Mouse (Mus musculus): ENCODE results near the gene Cd80. TPM values are rescaled to one million over a fixed set of nuclear protein-coding genes. Genes with fewer than 3 reads are reported as not detected.
"Not testable (repeated sequence)": the region's sequence is repeated elsewhere in the genome, so short reads cannot be mapped to it uniquely, and the experiment has no call there.

Gene Cd80
- total RNA-seq, 2 experiments from 2014 or later: not detected

DNA sequence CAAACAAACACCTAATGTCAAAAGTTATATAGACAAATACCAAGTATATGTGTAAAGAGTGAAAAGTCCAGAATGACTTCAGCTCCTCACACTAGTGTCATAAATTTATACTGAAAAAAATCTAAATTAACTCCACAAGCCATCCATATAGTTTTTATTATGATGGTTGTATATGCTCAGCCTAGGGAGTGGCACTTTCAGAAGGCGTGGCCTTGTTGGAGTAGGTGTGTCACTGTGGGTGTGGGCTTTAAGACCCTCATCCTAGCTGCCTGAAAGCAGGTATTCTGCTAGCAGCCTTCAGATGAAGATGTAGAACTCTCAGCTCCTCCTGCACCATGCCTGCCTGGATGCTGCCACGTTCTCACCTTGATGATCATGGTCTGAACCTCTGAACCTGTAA is 9.2 kb upstream of the Cd80 start:
- not testable (repeated sequence) for ATAC-seq (replicated peaks; ENCODE audit: low FRiP score, poor library complexity, severe bottlenecking)

DNA sequence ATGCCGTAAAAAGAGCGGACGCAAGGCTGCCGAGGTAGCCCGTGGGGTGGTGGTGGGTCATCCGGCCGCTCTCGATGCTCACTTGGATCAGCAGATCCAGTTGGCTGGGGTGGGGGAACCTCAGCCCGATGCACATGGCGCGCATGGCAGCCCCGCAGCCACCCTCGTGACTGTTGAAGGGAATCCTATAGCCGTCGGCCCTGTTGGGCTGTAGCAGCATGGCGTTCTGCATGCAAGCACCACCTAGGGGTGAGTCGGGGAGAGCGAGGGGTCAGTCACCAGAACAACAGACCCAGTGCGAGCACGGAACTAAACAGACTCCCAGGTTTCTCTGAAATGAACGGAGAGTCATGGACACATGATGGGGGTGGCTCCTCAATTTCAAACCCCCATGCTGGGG is 8.0 kb upstream of the Cd80 start:
- no peak for ATAC-seq (replicated peaks; ENCODE audit: low FRiP score, poor library complexity, severe bottlenecking)

DNA sequence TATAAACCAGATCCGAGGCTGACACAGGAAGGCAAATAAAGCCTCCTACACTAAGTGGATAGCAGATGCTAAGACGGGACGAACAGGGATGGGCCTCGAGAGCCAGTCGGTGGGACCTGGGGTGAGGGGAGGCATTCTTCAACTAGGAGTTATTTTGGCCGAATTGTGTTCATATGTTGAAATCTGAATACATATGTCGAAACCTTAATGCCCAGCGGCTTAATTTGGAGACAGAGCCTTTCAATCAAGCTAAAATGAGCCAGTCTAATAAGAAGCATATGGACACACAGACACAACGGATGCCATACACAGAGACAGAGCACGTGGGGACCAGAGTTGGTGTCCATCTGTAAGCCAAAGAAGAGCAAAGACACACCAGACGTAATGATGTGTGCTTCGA is 6.9 kb upstream of the Cd80 start:
- ATAC-seq (replicated peaks; ENCODE audit: low FRiP score, poor library complexity, severe bottlenecking): no peak

DNA sequence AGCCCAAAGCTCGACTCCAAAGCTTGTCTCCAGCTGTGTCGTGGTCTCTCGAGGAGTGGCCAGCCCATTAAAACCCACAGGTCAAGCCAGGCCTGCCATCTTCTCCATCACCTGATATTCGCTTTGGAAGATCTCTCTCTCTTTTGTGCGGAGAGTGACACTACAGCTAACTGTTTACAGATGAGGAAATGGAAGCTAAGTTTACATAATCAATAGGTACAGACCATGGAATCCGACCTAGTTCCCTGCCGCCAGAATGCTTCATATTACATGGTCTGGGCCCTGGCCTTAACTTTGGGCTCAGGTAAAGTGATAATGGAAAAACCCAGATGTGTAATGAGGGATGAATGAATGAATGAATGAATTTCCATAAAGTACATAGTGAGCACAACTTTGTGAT is 4.7 kb upstream of the Cd80 start:
- no peak for ATAC-seq (replicated peaks; ENCODE audit: low FRiP score, poor library complexity, severe bottlenecking)

DNA sequence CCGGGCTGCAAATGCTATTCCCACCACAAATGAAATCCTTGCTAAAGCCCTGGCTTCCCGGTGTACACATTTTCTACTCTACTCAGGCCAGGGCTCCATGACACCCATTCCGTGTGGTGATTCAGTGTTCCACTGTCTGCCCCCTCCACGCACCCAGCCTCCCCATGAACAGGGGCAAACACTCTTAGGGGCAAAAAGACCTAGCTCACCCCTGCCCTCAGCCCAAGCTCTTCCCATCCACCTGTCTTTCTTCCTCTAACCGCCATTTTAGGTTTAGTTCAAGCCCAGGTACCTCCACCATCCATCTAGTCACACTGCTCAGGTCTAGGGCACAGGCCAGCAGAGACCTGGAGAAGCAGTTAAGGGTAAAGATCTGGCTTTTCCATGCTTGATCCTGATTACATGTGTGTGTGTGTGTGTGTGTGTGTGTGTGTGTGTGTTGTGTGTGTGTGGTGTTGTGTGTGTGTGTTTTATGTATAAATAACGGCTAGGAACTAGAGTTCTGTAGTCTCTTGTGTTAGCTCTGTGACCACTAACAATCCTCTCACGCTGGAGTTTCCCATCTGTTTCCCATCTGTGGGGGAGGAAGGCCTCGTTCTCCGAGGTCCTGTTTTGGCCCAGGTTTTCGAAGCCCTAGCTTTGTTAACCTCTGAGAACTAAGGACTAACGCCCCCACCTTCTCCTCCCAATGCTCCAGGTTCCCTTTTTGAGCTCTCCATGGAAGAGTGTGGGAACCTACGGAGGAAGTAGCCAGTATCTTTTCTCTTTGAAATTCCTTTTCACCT is 3.7 kb upstream of the Cd80 start:
- no peak for ATAC-seq (replicated peaks; ENCODE audit: low FRiP score, poor library complexity, severe bottlenecking)

DNA sequence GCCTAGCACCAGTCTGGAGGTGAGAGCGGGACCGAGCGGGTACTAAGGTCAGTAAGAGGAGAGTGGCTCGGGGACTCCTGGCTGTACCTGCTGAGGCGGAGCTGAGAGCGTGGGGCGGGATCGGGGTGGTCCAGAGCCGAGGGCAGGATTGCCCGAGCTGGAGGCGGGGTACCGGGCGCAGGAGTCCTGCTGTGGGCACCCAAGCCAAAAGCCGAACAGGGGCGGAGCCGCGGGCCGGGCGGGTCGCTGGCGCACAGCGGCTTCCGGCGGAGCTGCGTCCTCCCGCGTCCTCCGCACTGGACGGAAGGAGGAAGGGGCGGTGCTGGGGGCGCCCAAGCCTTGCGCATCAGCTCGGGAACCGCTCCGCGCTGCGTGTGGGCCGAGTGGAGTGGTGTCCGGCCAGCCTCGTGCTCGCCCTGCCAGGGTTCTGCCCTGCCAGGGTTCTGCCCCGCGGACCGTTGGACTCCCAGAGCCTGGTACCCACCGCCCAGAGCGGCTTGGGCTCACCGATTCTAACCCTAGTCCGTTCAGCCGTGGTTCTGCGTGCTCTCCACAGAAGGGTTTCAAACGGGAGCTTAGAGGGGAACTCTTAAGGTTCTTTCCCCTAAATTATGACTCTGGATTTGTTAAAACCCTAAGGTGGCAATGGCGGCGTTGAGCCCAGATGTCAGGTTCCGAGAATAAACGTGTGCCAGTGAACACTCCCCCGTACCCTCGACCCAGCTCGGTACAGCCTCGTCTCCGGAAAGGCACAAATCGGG is 2.7 kb upstream of the Cd80 start, which contains the start of gene Adprh:
Gene Adprh (minus strand): TSS at position 262 of the 761 bp plus-strand sequence.
- ATAC-seq (replicated peaks; ENCODE audit: low FRiP score, poor library complexity, severe bottlenecking): peak; percentile 94

DNA sequence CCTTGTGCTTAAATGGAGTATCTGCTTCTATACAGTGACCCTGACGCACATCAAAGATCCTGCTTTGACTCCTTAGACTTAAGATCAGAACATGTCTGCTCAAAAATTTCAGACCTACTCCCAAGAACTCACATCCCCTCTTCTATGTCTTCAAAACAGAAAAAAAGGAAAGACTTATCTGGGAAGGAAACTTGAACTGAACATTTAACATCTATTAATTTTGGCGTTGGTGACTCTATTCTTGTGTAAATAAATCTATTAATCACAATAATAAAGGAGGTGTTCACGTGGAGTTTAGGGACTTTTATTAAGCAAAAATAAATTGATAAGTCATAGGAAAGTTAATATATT is 2.2 kb upstream of the Cd80 start:
- no peak for ATAC-seq (replicated peaks; ENCODE audit: low FRiP score, poor library complexity, severe bottlenecking)

DNA sequence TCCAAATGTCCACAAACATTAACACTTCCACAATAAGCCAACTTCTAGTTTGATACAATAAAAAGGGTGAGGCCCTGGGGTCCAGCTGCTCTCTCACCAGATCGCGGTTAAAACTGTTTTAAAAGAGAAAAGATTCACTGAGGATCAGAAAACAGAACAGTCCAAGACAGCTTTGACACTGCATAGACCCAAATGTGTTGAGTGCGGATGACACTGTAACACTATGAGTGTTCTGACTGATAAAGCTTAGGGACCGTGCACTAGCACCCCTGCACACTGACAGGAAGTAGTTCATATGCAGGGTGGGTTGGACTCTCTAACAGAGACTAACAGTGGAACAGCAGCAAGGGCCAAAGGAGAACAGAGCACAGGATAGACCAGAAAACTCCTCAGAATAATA is 1.4 kb upstream of the Cd80 start:
- no peak for ATAC-seq (replicated peaks; ENCODE audit: low FRiP score, poor library complexity, severe bottlenecking)

DNA sequence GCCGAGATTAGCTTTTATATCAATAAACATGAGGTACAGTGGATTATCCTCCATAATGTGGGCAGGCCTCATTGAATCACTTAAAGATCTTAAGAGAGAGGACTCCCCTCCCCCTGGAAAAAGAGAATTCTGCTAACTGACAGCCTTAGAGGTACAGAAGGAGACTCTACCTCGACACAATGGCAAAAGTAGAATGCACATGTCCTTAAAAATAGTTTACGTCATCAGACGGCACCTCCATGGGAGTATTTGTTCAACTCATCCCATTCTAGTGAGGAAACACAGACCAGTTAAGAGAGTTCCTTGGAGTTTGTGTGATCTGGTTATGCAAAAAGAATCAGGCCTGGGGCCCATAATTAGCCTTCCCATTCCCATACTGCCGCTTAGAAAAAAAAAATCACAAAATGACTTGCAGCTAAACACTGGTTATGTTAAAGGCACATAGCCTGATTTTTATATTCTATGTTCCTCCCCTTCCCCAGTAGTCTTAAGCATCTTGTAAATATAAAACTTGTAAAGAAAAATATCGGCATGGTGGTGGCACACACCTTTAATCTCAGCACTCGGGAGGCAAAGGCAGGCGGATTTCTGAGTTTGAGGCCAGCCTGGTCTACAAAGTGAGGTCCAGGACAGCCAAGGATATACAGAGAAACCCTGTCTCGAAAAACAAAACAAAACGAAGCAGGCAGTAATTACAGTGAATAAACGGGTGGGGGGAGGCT is 667 bp upstream of the Cd80 start:
- no peak for ATAC-seq (replicated peaks; ENCODE audit: low FRiP score, poor library complexity, severe bottlenecking)

DNA sequence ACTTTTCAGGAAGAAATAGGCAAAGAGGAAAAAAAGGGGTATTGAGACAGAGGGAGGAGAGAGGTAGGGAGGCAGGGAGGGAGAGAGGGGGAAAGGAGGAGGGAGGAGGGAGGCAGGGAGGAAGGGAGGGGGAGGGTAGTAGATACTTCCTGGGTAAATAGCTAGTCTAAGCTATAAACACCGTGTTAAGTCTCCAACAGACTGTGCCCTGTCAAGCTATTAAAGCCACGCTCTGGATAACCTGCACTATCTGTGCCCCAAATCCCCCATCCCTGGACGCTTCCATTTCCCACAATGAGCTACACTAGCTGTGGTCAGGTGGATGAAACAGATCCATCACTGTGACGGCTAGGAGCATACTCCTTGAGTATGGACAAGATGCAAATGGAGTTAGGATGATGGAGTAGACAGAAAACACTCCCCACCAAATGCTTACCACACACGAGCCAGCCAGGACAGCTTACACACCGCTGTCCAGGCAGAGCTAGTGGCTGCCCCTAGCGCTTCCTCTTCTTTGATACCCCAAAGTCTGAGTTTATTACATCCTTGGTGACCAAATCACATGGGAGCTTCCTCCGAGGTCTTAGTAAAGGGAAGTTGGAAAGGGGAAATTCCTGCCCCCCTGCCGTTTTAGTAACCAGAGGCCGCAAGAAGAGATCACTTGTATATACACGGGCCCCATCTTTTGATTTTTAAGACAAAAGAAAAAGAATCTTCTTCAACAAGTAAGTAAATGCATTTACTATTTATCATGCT is 1.6 kb downstream of the Cd80 start:
- no peak for ATAC-seq (replicated peaks; ENCODE audit: low FRiP score, poor library complexity, severe bottlenecking)

DNA sequence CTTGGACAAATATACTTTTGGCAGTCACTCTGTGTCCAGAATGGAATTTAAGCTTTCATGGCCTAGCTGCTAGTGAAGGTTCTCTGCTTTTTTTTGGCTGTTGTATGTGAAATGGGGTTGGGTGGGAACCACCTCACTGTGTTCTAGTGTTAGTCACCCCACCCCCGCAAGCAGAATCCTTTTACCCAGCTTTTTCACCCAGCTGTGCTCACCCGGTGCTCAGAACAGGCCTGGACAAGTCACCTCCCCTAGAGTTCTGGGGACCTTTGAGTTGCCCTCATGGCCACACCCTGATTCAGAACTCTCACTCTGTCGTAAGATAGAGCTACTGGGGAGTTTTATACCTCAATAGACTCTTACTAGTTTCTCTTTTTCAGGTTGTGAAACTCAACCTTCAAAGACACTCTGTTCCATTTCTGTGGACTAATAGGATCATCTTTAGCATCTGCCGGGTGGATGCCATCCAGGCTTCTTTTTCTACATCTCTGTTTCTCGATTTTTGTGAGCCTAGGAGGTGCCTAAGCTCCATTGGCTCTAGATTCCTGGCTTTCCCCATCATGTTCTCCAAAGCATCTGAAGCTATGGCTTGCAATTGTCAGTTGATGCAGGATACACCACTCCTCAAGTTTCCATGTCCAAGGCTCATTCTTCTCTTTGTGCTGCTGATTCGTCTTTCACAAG is 3.4 kb downstream of the Cd80 start:
- ATAC-seq (replicated peaks; ENCODE audit: low FRiP score, poor library complexity, severe bottlenecking): no peak

DNA sequence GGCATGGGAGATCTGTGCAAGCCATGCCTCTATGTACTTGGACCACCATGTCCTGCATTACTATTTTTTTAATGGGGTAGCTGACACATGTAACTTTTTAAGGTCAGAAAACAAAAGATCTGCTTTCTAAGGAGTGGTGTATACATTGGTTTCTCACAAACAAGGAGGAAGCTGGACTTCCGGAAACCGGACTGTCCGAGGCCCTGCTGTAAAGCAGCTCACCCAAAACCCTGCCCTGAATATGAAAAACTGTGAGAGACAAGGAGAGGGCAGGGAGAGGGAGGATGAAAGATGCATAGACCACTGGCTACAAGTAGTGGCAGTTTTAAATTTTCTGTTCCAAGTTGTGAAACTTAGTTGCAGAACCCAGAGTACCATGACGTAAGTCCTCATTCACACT is 4.6 kb downstream of the Cd80 start:
- ATAC-seq (replicated peaks; ENCODE audit: low FRiP score, poor library complexity, severe bottlenecking): no peak

DNA sequence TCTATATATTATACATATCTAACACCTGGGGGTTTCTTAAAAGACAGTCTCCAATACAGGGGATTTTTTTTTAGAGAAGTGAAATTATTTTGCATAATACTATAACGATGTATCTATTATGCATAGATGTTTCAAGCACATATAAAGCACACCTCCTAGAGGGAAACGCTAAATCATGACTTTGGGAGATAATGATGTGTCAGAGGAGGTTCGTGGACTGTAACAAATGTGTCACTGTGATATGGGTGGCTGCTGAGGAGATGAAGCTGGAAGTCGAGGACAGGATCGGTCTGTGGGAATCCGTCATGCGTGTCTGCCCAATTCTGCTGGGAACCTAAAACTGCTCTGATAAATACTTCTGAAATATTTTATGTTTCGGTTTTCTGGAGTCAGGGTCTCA is 6.4 kb downstream of the Cd80 start:
- ATAC-seq (replicated peaks; ENCODE audit: low FRiP score, poor library complexity, severe bottlenecking): no peak

DNA sequence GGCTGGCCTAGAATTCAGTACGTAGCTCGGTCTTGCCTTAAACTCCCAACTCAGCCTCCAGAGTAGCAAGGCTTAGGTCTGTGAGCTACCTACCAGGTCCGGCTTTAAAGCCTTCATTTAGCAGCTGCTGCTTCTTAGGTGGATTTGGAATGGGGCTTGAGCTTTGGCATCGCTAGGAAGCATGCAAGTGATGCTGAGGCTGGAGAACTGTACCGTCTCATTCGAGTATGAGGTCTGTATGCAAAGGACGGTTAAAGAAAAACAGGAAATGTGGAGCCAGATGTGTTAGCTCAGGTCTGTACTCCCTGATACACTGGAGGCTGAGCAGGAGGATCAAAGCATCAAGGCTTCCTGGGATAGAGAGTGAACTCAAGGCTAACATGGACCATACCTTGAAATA is 6.8 kb downstream of the Cd80 start:
- no peak for ATAC-seq (replicated peaks; ENCODE audit: low FRiP score, poor library complexity, severe bottlenecking)

DNA sequence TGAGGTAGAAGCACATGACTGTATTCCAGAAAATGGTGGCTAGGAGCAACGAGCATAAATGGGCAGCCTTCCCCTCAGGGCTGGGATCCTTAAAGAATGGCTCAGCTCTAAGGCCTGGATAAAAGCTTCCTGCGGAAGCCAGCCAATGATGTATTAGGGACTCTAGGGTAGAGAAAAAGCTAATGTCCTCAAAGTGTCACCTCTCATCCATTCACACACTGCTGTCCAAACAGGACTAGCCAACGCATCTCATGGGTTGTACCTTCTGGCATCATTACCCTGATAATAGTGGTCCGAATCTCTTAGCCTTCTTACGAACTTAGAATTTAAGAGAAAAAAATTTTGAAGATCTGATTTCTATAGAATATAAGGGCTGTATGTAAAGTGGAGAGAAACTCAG is 7.9 kb downstream of the Cd80 start:
- no peak for ATAC-seq (replicated peaks; ENCODE audit: low FRiP score, poor library complexity, severe bottlenecking)

DNA sequence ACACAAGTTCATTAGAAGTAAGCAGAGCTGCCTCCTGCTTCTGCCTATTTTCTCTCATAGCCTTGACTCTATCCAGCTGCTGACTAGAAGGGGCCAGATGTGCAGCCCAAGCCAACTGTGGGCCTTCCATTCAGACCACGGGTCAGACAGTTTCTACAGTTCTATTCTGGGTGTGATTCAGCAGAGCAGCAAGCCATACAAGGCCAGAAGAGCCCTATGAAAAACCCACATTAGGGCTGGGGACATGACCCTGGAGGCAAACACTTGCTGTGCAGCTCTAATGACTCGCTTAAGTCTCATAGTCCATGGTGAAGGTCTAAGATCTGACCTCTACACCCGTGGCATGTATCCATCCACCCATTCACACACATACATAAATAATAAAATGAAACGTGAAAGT is 10.7 kb downstream of the Cd80 start:
- ATAC-seq (replicated peaks; ENCODE audit: low FRiP score, poor library complexity, severe bottlenecking): no peak

DNA sequence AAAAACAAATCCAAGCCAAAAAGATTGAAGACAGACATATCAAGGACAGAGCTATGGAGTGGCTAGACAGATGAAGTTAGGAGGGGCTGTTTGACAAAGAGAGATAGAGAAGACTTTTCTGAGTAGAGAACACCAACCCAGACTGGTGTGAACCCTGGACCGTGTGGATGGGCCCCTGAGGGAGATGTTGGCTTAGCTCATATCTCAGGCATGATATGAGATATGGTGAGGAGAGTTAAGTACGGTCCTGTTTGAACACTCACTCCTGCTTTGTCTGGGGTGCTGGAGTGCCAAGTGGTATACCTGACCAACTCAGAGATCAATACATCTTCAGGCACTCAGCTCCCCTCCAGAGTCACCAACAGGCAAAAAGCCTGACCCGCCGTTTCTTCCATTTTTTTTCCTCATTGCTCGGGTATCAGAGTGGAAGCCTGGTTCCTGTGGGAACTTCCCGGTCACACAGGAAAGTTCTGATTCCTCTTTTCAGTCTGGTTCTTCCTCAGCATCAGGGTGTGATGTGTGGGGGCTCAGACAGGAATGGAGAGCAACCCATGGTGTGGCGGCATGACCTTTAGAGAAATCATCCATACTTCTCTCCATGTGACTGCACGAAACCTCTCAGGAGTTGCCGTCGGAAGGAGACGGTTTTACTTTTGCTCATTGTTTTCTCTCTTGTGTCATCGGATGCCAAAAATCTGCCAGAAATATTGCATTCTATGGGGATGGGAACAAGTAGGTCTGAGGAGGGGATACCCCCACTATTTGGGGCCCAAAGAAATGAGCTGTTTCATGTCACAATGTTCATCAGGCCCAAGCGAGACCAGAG is 11.9 kb downstream of the Cd80 start:
- no peak for ATAC-seq (replicated peaks; ENCODE audit: low FRiP score, poor library complexity, severe bottlenecking)

DNA sequence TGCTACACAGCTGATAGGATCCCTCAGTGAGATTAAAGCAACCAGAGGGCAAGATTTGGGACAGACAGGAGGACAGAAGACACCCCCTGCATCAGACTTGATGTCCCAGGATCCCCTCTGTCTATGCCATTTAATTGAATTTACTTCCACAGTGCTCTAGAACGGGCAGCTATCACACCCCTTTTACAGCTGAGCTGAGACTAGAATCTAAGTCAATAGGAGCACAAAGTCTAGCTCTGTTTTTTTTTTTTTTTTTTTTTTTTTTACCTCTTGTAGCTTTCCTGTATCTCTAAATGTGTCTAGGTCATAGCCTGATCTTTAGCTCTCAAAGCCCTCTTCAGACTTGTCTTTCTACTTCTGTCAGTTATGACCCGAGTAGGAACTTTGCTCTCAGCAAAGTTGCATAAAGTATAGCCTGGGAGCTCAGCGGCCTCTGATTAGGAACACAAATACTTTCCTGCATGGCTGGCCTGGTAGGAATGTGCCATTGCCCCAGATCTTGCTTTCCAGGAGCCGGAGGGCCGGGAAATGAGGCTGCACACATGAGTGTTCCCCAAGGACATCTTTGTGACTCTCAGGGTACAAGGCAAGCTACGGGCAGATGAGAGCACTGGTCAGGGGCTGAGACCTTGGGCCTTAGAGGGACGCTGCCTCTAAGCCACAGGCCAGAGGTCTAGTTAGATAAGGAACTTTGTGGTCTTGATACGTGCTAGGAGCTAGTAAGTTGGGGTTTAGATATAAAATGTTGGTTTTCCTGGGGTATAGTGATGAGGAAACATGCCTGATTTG is 12.8 kb downstream of the Cd80 start:
- ATAC-seq (replicated peaks; ENCODE audit: low FRiP score, poor library complexity, severe bottlenecking): no peak
